Mouse (Mus musculus): Measurements from ENCODE around the gene Gja4. TPM values are rescaled to one million over a fixed set of nuclear protein-coding genes. Genes with fewer than 3 reads are reported as not detected.

Gja4 gene
- polyA plus RNA-seq, 1 experiment from 2014 or later: 27.6 TPM

DNA sequence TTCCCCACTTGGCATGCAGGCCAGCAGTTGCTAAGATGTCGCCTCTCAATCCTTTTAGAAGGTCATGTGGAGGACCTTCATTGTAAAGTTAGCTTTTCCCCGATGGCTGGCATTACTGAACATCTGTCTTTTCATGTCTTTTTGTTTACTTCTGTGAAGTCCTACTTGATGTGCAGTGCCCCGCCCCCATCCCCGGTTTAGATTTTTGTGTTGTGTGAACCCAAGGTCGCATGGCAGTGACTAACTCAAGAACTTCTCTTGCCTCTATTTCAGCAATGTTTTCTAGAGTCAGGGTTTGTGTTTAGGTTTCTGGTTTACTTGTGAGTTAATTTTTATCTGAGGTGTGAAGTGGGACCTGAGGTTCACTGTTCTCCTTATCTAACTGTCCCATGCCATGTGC lies 21.2 kb downstream of the Gja4 start:
- H3K36me3 ChIP-seq (ENCODE audit: insufficient read depth, low read length): no peaks in the 10 kb centered on the region
- no peak overlapping the region for H3K4me3 ChIP-seq (replicated peaks; ENCODE audit: low read depth, low read length)
- no peaks in the 10 kb centered on the region for H3K9me3 ChIP-seq (replicated peaks; ENCODE audit: low read length)
- TF ChIP-seq CTCF (IDR thresholded peaks at IDR 0.05; ENCODE audit: low read depth): no peak
- ATAC-seq (replicated peaks; ENCODE audit: low FRiP score, low read depth) (no peak), DNase-seq (ENCODE audit: low spot score) (no peak)
- H3K4me2 ChIP-seq (ENCODE audit: low read length): no peak overlapping the region
- 81% methylated on average over 5 of the region's 5 CpGs for WGBS
- no peaks in the 10 kb centered on the region for H3K27me3 ChIP-seq (ENCODE audit: insufficient read depth, low read length)
- H3K4me1 ChIP-seq (replicated peaks; ENCODE audit: insufficient read depth, low read length): 0 out of 2 replicates have a peak, but pooled peaks cover 4% of the 10 kb centered on the region
- H3K27ac ChIP-seq: no peak overlapping the region
- H3K9ac ChIP-seq (ENCODE audit: low read depth, low read length): no peak overlapping the region

DNA sequence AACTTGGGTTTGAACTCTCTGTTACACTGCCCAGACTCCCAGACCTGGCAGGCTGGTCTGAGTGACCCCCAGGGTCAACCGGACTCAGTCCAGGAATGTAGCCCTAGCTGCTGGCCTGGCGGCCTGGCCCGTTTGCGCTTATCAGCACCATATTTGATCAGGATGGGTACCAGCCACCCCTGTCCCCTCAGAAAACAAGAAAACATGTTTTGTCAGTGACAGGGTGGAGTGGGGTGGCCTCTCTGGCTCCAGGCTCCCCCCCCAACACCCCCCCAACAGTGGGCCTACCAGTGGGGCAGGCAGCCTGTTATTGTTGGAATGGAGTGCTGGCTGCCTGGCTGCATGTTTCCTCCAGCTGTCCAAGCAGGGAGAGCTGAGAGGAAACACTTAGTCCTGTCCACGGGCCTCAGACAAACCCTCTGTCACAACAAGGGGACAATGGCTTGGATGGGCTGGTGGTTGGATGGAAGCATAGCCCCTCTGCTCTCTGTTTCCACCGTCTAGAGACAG lies 24.7 kb downstream of the Gja4 start:
- DNase-seq (ENCODE audit: low spot score): peak; percentile 25
- 60% methylated on average over 6 of the region's 6 CpGs for WGBS
- no peak overlapping the region for H3K9ac ChIP-seq (ENCODE audit: low read depth, low read length)
- no peak for TF ChIP-seq CTCF (IDR thresholded peaks at IDR 0.05; ENCODE audit: low read depth)
- no peaks in the 10 kb centered on the region for H3K9me3 ChIP-seq (replicated peaks; ENCODE audit: low read length)
- H3K36me3 ChIP-seq (ENCODE audit: insufficient read depth, low read length): no peaks in the 10 kb centered on the region
- no peaks in the 10 kb centered on the region for H3K27me3 ChIP-seq (ENCODE audit: insufficient read depth, low read length)
- peak overlapping the region; percentile 44; the same call in 1 of the 2 replicates for H3K27ac ChIP-seq
- 0 out of 2 replicates have a peak, but pooled peaks cover 4% of the 10 kb centered on the region for H3K4me1 ChIP-seq (replicated peaks; ENCODE audit: insufficient read depth, low read length)
- H3K4me3 ChIP-seq (replicated peaks; ENCODE audit: low read depth, low read length): no peak overlapping the region
- ATAC-seq (replicated peaks; ENCODE audit: low FRiP score, low read depth): no peak
- H3K4me2 ChIP-seq (ENCODE audit: low read length): no peak overlapping the region

DNA sequence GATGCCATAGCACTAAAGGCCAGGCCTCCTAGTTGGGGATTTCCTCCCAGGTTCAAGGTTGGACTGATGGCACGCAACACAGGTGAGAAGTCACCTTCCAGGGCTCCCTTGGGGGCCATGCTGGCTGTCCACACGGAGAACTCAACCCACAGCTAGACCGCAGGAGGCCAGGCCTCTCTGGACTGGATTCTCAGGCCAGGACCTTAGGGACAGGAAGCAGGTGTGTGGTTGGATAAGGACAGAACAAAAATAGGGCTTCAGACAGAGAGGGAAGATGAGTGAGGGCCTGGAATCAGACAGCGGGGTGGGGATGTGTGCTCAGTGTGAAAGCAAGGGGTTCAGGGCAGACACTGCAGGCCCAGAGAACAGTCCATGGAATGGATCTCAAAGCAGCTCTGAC lies 26.9 kb downstream of the Gja4 start:
- no peak for TF ChIP-seq CTCF (IDR thresholded peaks at IDR 0.05; ENCODE audit: low read depth)
- 70% methylated on average over 4 of the region's 4 CpGs for WGBS
- Histone ChIP-seq H3K27me3 (ENCODE audit: insufficient read depth, low read length) (no peaks in the 10 kb centered on the region), H3K27ac (no peak overlapping the region), H3K9me3 (replicated peaks; ENCODE audit: low read length) (no peaks in the 10 kb centered on the region), H3K4me2 (ENCODE audit: low read length) (no peak overlapping the region), H3K9ac (ENCODE audit: low read depth, low read length) (no peak overlapping the region), H3K4me3 (replicated peaks; ENCODE audit: low read depth, low read length) (no peak overlapping the region), H3K36me3 (ENCODE audit: insufficient read depth, low read length) (no peaks in the 10 kb centered on the region), H3K4me1 (replicated peaks; ENCODE audit: insufficient read depth, low read length) (0 out of 2 replicates have a peak, but pooled peaks cover 4% of the 10 kb centered on the region)
- ATAC-seq (replicated peaks; ENCODE audit: low FRiP score, low read depth): no peak
- DNase-seq (ENCODE audit: low spot score): no peak

DNA sequence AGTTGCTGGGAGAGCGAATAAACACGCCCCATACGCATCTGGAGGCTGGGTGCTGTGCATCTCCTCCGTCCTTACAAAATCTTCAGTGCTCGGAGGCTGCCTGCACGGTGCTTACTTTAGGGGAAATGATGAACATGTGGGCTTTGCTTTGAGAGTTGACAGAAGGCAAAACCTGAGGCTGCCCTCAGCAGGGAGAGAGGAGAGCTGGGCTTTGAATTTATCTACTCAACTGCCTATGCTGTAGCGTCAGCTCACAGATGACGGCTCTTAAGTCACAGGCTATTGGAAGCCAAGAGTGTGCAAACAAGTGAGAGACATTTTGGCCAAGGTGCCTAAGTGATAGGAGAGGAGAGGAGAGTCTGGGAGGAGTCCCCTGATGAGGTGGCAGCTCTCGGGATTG lies 34.6 kb downstream of the Gja4 start:
- no peak for TF ChIP-seq CTCF (IDR thresholded peaks at IDR 0.05; ENCODE audit: low read depth)
- no peak for DNase-seq (ENCODE audit: low spot score)
- Histone ChIP-seq H3K36me3 (ENCODE audit: insufficient read depth, low read length) (no peaks in the 10 kb centered on the region), H3K27ac (0 out of 2 replicates have a peak overlapping the region, but pooled peaks have one; percentile 50), H3K4me1 (replicated peaks; ENCODE audit: insufficient read depth, low read length) (0 out of 2 replicates have a peak, but pooled peaks cover 5% of the 10 kb centered on the region), H3K4me3 (replicated peaks; ENCODE audit: low read depth, low read length) (no peak overlapping the region), H3K27me3 (ENCODE audit: insufficient read depth, low read length) (no peaks in the 10 kb centered on the region), H3K9ac (ENCODE audit: low read depth, low read length) (no peak overlapping the region), H3K4me2 (ENCODE audit: low read length) (no peak overlapping the region), H3K9me3 (replicated peaks; ENCODE audit: low read length) (no peaks in the 10 kb centered on the region)
- WGBS: 76% methylated on average over 9 of the region's 9 CpGs
- ATAC-seq (replicated peaks; ENCODE audit: low FRiP score, low read depth): no peak

DNA sequence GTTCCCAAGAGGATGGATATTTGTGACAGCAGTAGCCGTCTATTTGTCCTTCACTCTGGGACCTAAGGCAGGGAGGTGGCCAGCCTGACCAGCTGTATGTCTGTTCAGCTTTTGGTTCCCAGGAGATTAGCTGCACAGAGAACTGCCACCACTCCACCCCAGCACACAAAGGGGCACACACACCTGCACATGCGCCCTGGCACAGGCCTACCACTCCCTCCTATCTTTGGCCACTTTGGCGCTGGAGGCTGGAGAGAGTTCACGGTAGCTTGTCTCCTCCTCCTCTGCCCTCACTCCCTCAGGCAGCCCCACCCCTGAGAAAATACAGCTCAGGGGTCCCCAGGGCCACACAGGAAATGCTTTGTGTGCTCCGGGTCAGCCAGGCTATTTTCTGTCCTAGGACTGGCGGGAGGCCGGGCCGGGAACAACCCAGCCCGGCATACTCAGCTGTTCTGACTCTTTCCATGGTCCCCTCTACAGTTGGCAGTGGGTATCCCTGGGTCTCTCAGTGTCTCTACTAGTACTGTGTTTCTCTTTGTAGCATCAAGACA lies 35.3 kb downstream of the Gja4 start:
- 31% methylated on average over 9 of the region's 9 CpGs for WGBS

DNA sequence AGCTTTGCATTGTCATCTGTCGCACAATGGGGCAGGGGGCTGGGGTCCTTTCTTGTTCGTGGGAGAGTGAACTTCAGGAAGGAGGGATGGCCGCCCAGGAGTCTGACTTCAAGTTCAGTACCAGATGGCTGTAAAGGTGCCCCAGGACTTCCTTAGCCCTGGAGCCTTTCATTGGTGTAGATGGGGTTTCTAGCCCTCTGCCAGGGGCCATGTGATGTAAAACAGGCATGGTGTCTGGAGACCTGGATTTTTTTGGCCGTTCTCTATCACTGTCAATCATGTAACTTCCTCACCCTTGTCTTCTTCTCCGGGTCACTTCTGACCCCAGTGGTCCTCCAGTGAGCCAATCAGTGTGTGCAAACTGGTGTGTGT lies 49.7 kb downstream of the Gja4 start:
- Histone ChIP-seq H3K4me2 (ENCODE audit: low read length) (no peak overlapping the region), H3K9ac (ENCODE audit: low read depth, low read length) (no peak overlapping the region), H3K9me3 (replicated peaks; ENCODE audit: low read length) (no peaks in the 10 kb centered on the region), H3K27me3 (ENCODE audit: insufficient read depth, low read length) (no peaks in the 10 kb centered on the region), H3K4me1 (replicated peaks; ENCODE audit: insufficient read depth, low read length) (no peaks in the 10 kb centered on the region), H3K27ac (peak overlapping the region; percentile 50; the same call in 1 of the 2 replicates), H3K4me3 (replicated peaks; ENCODE audit: low read depth, low read length) (no peak overlapping the region), H3K36me3 (ENCODE audit: insufficient read depth, low read length) (no peaks in the 10 kb centered on the region)
- no peak for DNase-seq (ENCODE audit: low spot score)
- 64% methylated on average over 5 of the region's 5 CpGs for WGBS
- TF ChIP-seq CTCF (IDR thresholded peaks at IDR 0.05; ENCODE audit: low read depth): no peak
- ATAC-seq (replicated peaks; ENCODE audit: low FRiP score, low read depth): no peak

More for the DNA sequence above, 35.3 kb downstream of the Gja4 start:
- no peak for TF ChIP-seq CTCF (IDR thresholded peaks at IDR 0.05; ENCODE audit: low read depth)
- H3K27me3 ChIP-seq (ENCODE audit: insufficient read depth, low read length): no peaks in the 10 kb centered on the region
- peak; percentile 25 for DNase-seq (ENCODE audit: low spot score)
- peak overlapping the region; percentile 50; the same call in 1 of the 2 replicates for H3K27ac ChIP-seq
- H3K9ac ChIP-seq (ENCODE audit: low read depth, low read length): no peak overlapping the region
- H3K9me3 ChIP-seq (replicated peaks; ENCODE audit: low read length): no peaks in the 10 kb centered on the region
- no peaks in the 10 kb centered on the region for H3K36me3 ChIP-seq (ENCODE audit: insufficient read depth, low read length)
- H3K4me1 ChIP-seq (replicated peaks; ENCODE audit: insufficient read depth, low read length): 0 out of 2 replicates have a peak, but pooled peaks cover 5% of the 10 kb centered on the region
- no peak for ATAC-seq (replicated peaks; ENCODE audit: low FRiP score, low read depth)
- no peak overlapping the region for H3K4me3 ChIP-seq (replicated peaks; ENCODE audit: low read depth, low read length)
- no peak overlapping the region for H3K4me2 ChIP-seq (ENCODE audit: low read length)
